Mouse (Mus musculus) adrenal gland, postnatal 36 days (tissue): Measurements from ENCODE around the gene Pknox2. TPM values are rescaled to one million over a fixed set of nuclear protein-coding genes. Genes with fewer than 3 reads are reported as not detected.

Experiments used
- DNase-seq, 2 experiments: peaks; one replicate each; pipeline ENCODE4 v3.0.0; 2021; ENCODE audit warnings: mixed read lengths in 1 of 2
- total RNA-seq, 2 experiments: library from RNA; stranded (reverse); gene quantifications; 2 replicates each; pipeline ENCODE4 v1.2.3; 2021

Gene Pknox2
- total RNA-seq, 2 experiments from 2014 or later, result 2.1 to 2.2 TPM

DNA sequence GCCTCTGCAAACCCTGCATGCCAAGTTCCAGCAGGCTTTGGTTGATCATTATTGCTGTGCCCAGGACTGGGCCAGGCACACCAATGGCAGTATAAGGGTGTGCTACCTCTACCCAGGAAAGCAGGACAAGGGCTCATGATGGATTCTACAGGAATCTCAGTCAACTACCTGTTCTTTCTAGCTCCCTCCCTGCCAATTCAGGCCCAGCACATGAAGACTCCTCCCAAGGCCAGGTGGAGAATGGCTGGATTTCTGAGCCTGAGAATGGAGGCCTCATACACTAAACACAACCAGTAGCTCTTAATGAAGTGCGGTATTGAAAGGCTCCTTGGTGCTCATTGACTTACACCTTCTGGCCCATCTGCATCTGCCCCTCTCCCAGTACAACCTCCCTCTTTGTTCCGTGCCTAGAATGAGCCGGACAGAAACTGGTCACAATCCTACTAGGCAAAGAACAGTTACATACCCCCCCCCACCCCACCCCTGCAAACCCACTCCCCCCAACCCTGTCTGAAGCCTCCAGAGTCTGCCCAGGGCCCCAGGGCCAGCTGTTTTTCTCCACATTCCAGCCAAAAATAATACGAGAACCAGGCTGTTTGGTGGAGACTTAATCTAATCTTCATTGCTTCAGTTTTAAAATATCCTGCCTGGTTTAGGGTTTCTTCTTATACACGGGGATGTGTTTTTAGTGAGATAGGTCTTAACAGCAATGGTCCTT, 6.6 kb downstream of the Pknox2 start:
- DNase-seq, result no peak

DNA sequence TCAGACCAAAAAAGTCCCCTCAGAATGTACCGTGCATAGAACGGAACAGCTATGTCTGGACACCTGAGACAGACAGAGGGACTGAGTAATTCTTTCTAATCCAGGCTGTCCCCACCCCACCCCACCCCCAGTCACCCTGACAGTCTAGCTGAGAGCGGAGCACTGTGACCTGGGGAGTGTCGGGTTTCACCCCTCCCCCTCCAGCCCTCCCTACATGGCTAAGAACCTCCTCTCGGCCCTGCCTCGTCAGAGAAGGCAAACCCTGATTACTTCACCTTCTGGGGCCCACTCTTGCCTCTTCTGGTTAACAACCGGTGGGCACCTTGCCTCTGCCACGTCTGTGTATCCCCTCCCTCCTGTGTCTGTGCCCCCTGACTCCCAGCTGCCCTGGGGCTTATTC, 7.7 kb downstream of the Pknox2 start:
- DNase-seq, result peak; percentile 20 to 53

DNA sequence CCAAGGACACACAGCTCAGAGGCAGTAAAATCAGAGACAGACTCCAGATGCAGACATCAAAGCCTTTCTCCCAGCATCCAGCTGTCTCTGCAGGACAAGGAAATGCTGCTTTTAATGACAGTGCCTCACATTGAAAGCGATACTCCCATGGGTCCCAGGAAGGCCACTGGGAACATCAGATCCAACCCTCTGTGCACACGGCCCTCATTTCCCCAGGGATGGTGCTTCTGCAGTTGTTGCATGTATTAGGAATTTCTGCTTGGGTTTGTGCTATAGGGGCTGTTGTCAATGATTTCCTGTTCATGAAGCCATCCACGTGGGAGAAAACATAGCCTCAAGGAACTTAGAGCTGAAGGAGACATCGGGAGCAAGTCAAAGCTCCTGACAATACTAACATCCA, 8.3 kb downstream of the Pknox2 start:
- no peak for DNase-seq

DNA sequence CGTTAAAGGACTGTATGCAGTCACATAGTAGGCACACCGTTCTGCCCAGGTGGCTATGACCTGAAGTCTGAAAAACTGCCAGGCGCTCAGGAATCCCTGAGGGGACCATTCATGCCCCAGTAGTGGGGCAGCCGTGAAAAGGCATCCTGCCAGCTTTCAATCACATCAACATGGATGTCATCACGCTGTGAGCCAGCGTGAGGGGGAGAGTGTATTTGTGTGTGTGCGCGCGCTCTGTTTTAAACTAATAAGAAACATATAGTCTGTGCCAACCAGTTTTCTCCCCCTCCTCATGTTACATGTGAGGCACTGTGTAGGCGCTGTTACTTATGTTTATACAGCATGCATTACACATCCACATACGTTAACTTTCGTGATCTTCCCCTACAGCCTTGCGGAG, 10.9 kb downstream of the Pknox2 start:
- no peak for DNase-seq

DNA sequence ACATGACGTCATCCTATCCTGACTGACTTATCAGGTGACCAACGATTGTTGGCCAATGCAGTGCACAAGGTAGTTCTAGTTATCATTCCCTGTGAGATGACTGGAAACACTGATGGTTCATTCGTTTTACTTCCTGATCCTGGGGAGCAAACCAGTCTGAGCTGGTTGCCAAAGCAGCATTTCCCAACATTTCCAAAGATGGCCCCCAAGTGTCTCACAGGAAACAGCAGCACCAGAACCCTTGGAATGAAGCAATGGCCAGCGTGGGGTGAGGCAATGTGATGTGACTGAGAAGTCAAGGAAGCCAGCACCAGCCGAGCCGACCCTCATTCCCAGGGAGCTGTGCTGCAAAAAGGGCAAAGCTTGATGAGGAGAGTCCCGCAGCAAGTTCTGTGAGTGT, 13.7 kb downstream of the Pknox2 start:
- DNase-seq, result no peak

DNA sequence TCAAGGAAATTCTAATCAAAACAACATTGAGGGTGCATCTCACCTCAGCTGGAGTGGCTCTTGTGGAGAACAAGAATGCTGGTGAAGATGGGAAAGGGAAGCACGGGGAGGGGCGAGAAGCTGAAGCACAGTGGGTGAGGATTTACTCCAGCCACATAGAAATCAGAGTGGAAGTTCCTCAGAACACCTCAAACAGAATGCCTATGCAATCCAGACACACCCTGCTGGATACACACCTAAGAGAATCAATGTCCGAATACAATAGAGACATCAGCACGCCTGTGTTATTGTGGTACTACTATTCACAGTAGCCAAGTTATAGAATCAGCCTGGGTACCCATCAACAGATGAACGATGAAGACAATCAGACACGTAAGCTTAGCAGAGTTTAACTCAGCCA, 18.2 kb downstream of the Pknox2 start:
- no peak for DNase-seq

DNA sequence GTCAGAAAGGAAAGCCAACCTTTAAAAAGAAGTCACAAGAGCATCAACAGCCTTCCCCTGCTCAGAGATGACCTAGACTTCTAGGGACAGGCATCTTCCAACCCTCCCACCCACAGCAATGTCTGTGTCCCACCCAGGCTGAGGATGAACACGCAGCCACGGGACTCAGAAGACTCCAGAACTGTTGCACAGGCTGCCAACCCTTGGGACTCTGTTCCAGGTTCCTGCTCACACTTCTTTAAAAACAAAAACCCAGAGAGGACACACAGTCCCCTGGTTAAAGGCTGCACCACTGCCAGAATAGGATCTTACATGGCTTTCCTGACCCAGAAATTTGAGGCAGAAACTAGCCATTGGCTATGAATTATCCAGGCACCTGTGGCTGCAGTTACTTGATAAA, 21.0 kb downstream of the Pknox2 start:
- no peak for DNase-seq

DNA sequence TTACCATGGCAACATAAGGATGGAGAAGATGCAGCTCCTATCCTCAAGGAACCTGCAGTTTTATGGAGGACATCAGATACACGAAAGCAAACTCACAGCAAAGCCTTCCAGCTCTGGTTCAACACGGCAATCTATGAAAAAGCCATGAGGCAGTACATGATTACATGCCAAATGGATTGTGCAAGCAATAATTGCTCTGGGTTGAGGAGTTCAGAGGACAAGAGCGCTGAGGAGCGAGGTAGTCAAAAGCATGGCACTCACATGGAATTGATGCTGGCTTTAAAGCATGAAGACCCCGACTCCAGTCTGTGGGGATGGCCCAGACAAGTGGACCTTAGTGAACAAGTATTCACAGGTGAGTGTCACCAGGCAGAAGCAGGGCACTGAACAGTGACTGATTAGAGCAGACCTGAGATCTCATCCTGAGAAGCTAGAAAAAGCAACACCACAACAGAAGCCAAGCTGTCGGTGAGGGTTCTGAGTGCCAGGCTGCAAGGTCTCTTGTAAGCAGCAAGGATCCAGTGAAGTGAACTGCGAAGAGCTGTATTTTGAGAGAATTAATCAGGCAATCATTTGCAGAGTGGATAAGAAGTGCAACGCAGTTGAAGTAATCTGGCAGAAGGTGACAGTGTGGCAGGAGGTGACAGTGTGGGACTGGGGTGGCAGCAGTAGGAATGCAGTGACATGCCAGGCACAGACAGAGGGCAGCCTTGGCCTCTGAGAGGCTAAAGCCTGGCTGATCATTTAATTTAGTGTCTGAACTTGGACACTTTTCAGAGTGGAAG, 22.3 kb downstream of the Pknox2 start:
- no peak for DNase-seq

DNA sequence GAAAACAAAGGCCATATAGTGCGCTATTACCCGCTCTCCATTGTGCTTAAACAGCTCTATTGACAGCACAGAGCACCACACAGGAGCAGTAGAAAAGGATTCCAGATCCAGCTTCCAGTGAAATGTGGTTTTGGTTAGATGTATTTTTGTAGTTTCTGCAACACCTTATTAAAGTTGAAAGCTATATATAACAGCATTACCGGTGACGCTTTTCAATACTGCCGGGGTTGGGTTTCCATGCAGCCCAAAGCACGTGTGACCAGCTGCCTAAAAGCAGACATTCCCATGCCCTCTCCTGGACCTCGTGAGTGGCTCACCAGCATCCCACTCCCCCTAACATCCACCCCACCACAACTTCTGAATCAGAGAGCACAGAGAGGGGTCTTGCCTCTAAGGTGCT, 23.8 kb downstream of the Pknox2 start:
- DNase-seq, result no peak

DNA sequence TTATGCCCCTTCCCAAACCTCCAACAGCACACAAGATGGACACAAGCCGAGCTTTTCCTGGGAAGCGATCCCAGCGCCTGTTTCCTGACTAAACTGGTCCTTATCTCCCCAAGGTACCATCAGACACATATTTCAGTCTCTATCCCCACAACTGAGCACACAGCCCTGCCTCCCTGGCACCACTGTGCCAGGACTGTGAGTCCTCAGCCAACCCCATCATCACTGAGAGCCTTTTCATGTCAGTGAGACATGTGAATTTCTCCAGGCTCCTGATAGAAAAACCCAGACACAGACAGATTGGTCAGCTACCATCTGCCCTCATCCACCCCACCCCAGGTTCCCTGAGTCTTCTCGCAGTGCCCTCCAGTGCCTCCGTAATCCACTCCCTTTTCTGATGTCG, 24.2 kb downstream of the Pknox2 start:
- DNase-seq, result no peak

DNA sequence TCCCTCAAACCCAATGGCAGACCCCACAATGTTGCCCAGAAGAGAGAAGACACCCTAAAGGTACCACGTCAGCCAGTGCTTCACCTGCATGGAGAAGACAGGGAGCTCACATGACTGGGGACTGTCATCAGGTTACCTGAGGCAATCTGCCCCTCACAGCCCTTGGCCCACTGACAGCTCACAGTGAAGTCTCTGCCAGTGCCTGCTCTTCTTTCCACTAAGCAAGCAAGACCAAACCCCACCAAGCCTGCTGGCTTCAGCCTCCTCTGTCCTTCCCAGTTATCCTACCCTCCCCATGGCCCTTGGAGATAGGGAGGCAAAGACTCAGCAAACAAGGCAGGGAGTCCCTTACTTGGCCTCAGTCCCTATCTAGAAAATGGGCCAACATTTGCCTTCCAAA, 24.8 kb downstream of the Pknox2 start:
- DNase-seq, result no peak

DNA sequence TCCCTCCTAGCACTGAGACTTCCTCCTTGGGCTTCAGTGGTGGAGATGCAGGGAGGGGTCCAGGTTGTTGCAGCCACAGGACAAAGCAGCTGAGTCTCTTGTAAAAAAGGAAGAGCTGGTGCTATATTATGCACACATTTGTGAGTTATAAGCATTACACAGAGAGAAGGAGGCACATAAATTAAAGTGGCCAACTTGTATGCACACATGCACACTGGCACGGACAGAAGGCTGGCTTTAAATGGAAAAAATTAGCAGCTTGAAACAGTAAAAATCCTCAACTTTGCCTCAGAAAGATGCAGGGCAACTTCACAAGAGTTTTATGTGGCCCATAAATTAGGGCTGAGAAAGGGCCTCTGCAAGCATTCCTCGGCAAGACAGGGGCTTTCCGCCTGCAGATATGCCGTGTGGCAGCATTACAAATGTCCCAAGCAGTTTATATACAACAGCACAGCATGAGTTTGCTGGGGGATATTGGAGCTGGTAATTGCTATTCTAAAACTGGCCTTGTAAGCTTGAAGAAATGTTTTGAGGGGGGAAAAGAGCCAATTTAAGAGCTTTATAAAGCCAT, 25.4 kb downstream of the Pknox2 start:
- no peak for DNase-seq

DNA sequence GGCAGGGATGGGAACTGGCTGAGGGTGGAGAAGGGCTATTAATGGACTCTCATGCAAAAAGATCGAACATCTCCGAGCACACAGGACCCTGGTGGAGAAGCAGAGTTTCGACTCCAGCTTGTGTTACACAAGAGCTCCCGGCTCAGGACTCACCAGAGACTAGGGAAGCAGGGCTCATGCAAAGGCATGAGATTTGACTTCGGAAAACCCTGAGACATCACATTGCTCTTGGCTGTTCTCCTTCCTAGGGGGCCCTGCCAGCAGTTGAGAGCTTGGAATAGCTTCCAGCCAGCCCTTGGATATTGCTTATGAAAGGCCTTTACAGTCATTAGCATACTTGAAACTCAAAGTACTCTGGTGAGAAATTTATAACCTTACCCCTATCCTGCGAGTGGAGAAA, 26.4 kb downstream of the Pknox2 start:
- no peak for DNase-seq

DNA sequence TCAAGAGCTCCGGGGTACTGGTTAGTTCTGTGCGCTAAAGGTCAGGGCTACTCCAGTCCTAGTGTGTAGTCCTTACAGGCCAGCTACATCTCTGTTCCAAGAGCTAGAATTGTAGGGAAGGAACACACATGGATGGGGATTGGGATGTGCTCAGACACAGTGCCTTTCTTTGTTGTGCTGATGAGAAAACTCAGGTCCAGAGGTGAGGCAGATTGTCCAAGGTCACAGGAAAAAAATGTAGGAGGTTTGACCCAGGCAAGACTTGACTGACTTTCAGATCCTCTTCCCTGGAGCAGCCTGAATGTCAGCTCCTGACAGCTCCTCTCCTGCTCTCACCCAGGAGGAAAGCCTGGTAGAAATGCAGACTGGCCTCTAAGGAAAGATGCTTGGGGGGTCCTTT, 29.7 kb downstream of the Pknox2 start:
- no peak for DNase-seq

DNA sequence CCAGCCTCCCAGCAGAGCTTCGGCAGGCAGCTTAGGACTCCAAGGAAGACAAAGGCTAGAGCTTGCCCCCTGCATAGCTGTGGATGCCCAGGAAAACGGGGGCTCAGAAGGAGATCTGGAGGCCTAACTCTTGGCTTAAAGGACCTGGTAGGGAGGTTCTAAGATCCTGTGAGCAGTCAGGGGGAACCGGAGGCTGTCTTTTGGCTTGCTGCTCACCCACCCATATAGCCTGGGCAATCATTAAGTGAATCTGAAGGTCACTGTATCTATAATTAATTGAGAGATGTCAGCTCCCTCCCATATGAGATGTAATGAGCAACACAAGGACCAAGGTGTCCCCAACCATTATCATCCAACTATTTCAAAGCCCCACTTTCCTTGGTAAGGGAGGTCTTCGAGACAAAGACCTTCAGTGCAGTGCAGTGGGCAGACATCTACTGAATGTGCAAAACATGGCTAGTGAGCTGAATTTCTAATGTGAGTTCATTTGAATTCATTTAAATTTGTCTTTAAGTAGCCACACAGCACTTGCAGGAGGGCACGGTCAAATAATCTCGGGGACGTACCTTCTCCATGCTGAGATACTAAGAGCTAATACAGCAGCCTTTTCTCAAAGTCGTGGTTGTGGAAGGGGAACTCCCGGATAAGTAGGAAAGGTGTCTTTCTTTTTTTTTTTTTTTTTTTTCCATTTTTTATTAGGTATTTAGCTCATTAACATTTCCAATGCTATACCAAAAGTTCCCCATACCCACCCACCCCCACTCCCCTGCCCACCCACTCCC, 30.4 kb downstream of the Pknox2 start:
- no peak for DNase-seq

DNA sequence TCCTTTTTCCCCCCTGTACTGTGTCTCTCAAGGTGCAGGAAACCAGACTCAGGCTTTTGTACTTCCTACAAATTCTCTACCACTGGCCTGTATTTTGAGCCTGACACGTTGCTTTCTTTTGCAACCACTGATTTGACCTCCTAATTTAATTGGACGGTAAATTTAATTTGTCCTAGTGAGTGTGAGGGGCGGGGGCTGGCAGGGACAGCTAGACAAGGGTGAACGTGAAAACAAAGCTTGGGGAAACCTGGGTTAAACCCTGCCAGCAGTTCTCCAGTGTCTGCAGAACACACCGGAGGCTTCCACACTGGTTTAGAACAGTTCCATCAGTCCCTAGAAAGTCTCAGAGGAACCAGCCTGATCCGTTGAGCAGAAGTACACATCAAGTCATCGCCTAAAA, 31.4 kb downstream of the Pknox2 start:
- DNase-seq, result no peak

DNA sequence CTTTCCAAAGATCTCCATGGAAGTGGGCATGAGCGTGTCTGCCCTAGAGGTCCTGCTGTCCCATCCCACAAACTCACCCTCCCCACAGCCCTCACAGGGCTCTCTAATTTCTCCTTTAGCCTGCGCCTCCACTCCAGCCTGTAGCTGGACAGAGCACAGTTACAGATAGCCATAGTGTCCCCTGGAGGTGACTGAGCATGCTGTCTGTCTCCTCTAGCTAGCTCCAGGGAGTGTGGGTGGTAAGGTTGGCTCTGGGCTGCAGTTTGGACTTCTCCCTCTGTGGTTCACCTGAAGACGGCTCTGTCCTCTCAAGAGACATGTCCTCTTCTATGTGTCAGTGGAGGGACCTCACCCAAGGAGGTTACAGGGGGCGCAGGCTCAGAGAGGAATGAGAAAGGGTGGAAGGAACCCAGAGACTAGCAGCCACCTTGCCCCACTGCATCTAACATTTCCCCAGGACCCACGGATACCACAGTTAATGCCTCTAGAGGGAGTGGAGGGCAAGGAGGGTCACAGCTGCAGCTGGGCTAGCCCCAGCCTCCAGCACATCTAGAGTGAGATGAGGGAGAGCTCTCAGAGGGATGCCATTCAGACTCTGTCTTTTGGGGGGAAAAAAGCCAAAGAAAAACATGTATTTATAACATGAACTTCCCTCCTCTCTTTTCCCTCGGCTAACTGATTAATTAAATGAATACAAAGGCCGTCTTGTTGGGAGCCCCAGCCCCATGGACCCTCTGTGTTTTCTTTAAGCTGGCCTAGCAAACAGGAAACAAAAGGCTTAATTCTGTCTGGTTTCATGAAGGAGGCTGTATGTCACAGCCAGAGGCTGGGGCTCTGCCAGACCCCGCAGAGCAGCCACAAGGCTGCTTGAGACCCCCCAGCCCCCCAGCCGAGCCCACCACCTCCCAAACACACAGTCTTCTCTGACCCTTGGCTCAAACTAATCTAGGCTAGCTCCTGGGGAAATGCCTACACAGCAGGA, 32.6 kb downstream of the Pknox2 start:
- DNase-seq, result no peak

DNA sequence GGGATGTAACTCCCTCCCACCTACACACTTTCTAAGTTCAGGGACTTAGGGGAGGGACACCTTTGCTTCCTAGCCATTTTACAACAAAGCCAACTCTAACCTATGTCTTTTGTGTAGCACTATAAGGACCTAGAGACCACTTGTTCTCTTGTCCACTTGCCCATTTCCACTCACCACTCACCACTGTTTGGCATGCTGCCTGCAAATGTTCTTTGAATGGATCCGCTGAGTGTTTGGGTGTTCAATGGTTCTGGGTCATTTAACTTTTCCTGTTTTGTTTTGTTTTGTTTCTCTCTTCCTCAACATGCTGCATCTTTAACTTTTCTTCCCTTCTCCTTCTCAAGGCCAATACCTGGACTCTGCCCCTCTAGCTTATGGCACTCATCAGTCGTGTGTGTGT, 39.7 kb downstream of the Pknox2 start:
- DNase-seq, result no peak

DNA sequence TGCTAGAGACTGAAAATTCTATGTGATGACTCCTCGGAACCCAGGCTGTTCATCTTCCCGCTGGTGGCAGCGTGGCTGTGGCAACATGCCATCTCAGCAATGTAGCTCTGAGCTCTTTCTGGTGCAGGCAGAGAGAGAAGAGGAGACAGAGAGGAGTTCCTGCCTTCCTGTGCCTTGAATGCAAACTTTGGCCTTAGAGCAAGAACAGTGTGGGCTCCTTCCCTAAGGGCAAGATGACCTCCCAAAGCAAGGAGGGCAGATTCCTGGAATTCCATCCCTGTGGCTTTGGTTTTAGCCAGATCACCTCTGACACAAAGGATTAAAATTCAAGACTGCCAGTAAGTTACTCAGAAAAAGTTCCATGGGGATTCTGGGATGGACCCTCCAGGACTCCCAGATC, 40.4 kb downstream of the Pknox2 start:
- peak; percentile 54 to 68 for DNase-seq

DNA sequence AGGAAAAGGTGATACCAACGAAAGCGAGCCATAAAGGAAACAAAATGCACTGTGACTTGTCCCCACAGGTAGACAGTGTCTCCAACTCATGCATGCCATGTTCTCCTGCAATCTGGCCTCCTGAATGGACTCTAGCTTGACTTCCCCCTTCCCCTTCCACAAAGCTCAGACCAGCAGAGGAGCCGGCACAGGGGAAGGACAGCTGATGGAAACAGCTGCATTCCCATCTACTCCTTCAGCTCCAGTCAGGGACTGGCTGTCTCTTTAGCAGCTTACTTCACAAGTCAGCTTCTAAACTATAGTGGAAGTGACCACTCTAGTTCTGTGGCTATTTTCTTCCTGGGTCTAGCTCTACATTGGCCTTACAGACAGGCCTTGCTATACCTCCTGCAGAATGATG, 43.0 kb downstream of the Pknox2 start:
- DNase-seq, result no peak

DNA sequence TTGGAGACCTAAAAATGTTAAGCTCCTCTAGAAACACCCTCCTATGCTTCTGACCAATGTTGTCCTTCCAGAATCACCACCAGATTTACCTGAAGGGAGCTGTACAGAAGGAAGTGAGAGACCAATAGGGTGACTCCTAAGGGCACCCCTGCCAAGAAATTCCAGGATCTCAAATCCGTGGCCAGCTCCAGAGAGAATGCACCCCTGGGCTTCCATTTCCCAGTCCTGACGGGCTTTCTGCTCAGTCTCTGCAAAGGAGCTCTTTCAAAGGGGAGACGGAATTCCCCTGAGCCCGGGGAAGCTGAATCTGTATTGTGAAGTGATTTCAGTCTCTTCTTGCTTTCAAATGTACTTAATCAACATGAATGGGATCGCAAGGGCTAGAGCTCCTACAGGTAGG, 43.4 kb downstream of the Pknox2 start:
- no peak for DNase-seq
